ENCODE assay signal across 10 mouse cellular contexts in genomic region chr8:94997857-94998243, GRCm38 (mm10). TPM values are rescaled to one million over a fixed set of nuclear protein-coding genes. Genes with fewer than 3 reads are reported as not detected.
DNase-seq lines count a peak whose midpoint lies in the region; ATAC-seq lines count a peak whose summit lies in the region.
"Had no signal": no experiment of that assay in that cellular context is flagged by ENCODE, and none has a peak within 500 bp of the region (broad histone marks: within the 10 kb centered on the region; RNA-seq: fewer than 3 reads in every experiment).

No protein-coding gene starts in this region.

- H3K36me3 ChIP-seq in kidney, embryonic 15.5 days: no peaks in the 10 kb centered on the region
- no peaks in the 10 kb centered on the region for H3K36me3 ChIP-seq in embryonic facial prominence, embryonic 12.5 days
- H3K36me3 ChIP-seq in hindbrain, embryonic 12.5 days: peaks cover 5% of the 10 kb centered on the region; the same call in 1 of the 2 replicates
- no peaks in the 10 kb centered on the region for H3K36me3 ChIP-seq in midbrain, embryonic 16.5 days (ENCODE audit: control insufficient read depth, insufficient read depth, low read length)

- DNase-seq in kidney, adult 9 months: no peak
- DNase-seq in embryo, embryonic 9.5 days (ENCODE audit: extremely low spot score): no peak
- no peak for DNase-seq in layer of hippocampus, adult 8-10 months (ENCODE audit: low spot score in 2 of 2)
- DNase-seq in thymus, postnatal 4 days: no peak
- DNase-seq: cerebellum, adult 2 months had no signal

- H3K4me2 ChIP-seq in kidney, embryonic 15.5 days: no peak overlapping the region
- H3K4me2 ChIP-seq in embryonic facial prominence, embryonic 12.5 days (replicated peaks): peak overlapping the region; percentile 34; the same call in 1 of the 2 replicates
- H3K4me2 ChIP-seq in hindbrain, embryonic 12.5 days (replicated peaks): peak overlapping the region; percentile 77
- H3K4me2 ChIP-seq in midbrain, embryonic 16.5 days (ENCODE audit: low read length): peak overlapping the region; percentile 73

- no peaks in the 10 kb centered on the region for H3K27me3 ChIP-seq in kidney, embryonic 15.5 days
- no peaks in the 10 kb centered on the region for H3K27me3 ChIP-seq in embryonic facial prominence, embryonic 12.5 days
- H3K27me3 ChIP-seq in hindbrain, embryonic 12.5 days: no peaks in the 10 kb centered on the region
- H3K27me3 ChIP-seq in midbrain, embryonic 16.5 days (ENCODE audit: control insufficient read depth, insufficient read depth, low read depth, low read length): no peaks in the 10 kb centered on the region

- WGBS in kidney, embryonic 15.5 days: 74% methylated on average over 6 of the region's 6 CpGs
- 80% methylated on average over 6 of the region's 6 CpGs for WGBS in embryonic facial prominence, embryonic 12.5 days
- WGBS in hindbrain, embryonic 12.5 days: 70% methylated on average over 6 of the region's 6 CpGs
- 31% methylated on average over 6 of the region's 6 CpGs for WGBS in midbrain, embryonic 16.5 days

- peaks cover 75% of the 10 kb centered on the region for H3K4me1 ChIP-seq in kidney, embryonic 15.5 days
- H3K4me1 ChIP-seq in embryonic facial prominence, embryonic 12.5 days: peaks cover 22% of the 10 kb centered on the region
- peaks cover 71% of the 10 kb centered on the region for H3K4me1 ChIP-seq in hindbrain, embryonic 12.5 days
- H3K4me1 ChIP-seq in midbrain, embryonic 16.5 days (ENCODE audit: control insufficient read depth, insufficient read depth, low read length): peaks cover 62% of the 10 kb centered on the region

- 0 out of 2 replicates have a peak overlapping the region, but pooled peaks have one; percentile 74 for H3K27ac ChIP-seq in kidney, embryonic 15.5 days
- H3K27ac ChIP-seq in embryonic facial prominence, embryonic 12.5 days: no peak overlapping the region
- peak overlapping the region; percentile 96 for H3K27ac ChIP-seq in hindbrain, embryonic 12.5 days
- peak overlapping the region; percentile 95 for H3K27ac ChIP-seq in midbrain, embryonic 16.5 days (ENCODE audit: low read length)

- H3K4me3 ChIP-seq in kidney, embryonic 15.5 days (replicated peaks): no peak overlapping the region
- H3K4me3 ChIP-seq in embryonic facial prominence, embryonic 12.5 days: no peak overlapping the region
- H3K4me3 ChIP-seq in hindbrain, embryonic 12.5 days: peak overlapping the region; percentile 62
- H3K4me3 ChIP-seq in midbrain, embryonic 16.5 days (ENCODE audit: low read depth, low read length): peak overlapping the region; percentile 41
- H3K4me3 ChIP-seq: erythroblast, embryonic 14.5 days had no signal

- H3K9ac ChIP-seq in kidney, embryonic 15.5 days: no peak overlapping the region
- H3K9ac ChIP-seq in embryonic facial prominence, embryonic 12.5 days: no peak overlapping the region
- peak overlapping the region; percentile 93 for H3K9ac ChIP-seq in hindbrain, embryonic 12.5 days
- peak overlapping the region; percentile 83 for H3K9ac ChIP-seq in midbrain, embryonic 16.5 days (ENCODE audit: low read depth, low read length)

- H3K9me3 ChIP-seq in kidney, embryonic 15.5 days (replicated peaks): no peaks in the 10 kb centered on the region
- H3K9me3 ChIP-seq in embryonic facial prominence, embryonic 12.5 days: no peaks in the 10 kb centered on the region
- no peaks in the 10 kb centered on the region for H3K9me3 ChIP-seq in hindbrain, embryonic 12.5 days (replicated peaks)
- H3K9me3 ChIP-seq in midbrain, embryonic 16.5 days (replicated peaks; ENCODE audit: control insufficient read depth, low read length, poor library complexity, severe bottlenecking): no peaks in the 10 kb centered on the region

- no peak for ATAC-seq in kidney, embryonic 15.5 days (replicated peaks; ENCODE audit: low FRiP score)
- ATAC-seq in embryonic facial prominence, embryonic 12.5 days (ENCODE audit: insufficient number of reproducible peaks, insufficient read depth, low FRiP score, low TSS enrichment): no peak
- no peak for ATAC-seq in hindbrain, embryonic 12.5 days (ENCODE audit: low FRiP score)
- ATAC-seq in midbrain, embryonic 16.5 days: no peak

RNA-seq across cellular contexts. Expression of gene Adgrg3, which starts 19.6 kb away (rescaled TPM):
- polyA plus RNA-seq in kidney, embryonic 15.5 days (2015; fragmentation: Nextera tagmentation; extraction: Ambion mirVana): 4.8 TPM in 2 replicates
- polyA plus RNA-seq in embryonic facial prominence, embryonic 12.5 days (2016; fragmentation: Nextera tagmentation; extraction: Ambion mirVana): 2.9 and 3.9 TPM in 2 replicates
- 1.9 TPM in 2 replicates for polyA plus RNA-seq in hindbrain, embryonic 12.5 days (2016; fragmentation: Nextera tagmentation; extraction: Ambion mirVana)
- polyA plus RNA-seq in midbrain, embryonic 16.5 days (2015; fragmentation: Nextera tagmentation; extraction: Ambion mirVana): 0.56 and 0.64 TPM in 2 replicates
- under 1 TPM in 3 of 4 experiments, not detected in 1; 0.20 to 0.47 (median 0.27) TPM for total RNA-seq in layer of hippocampus, adult 8-10 months (2022)

RNA-seq across cellular contexts. Expression of gene Adgrg1, which starts 23.3 kb away (rescaled TPM):
- polyA plus RNA-seq in kidney, embryonic 15.5 days (2015; fragmentation: Nextera tagmentation; extraction: Ambion mirVana): 41.7 and 44.8 TPM in 2 replicates
- polyA plus RNA-seq in embryonic facial prominence, embryonic 12.5 days (2016; fragmentation: Nextera tagmentation; extraction: Ambion mirVana): 22.3 and 28.2 TPM in 2 replicates
- polyA plus RNA-seq in hindbrain, embryonic 12.5 days (2016; fragmentation: Nextera tagmentation; extraction: Ambion mirVana): 187 and 194 TPM in 2 replicates
- polyA plus RNA-seq in midbrain, embryonic 16.5 days (2015; fragmentation: Nextera tagmentation; extraction: Ambion mirVana): 147 and 153 TPM in 2 replicates
- total RNA-seq in layer of hippocampus, adult 8-10 months (2022): 10 to 100 TPM; 81.5 to 97.4 (median 90.2) TPM

RNA-seq across cellular contexts. Expression of gene Drc7, which starts 57.1 kb away (rescaled TPM):
- polyA plus RNA-seq in kidney, embryonic 15.5 days (2015; fragmentation: Nextera tagmentation; extraction: Ambion mirVana): not detected in 2 replicates
- polyA plus RNA-seq in embryonic facial prominence, embryonic 12.5 days (2016; fragmentation: Nextera tagmentation; extraction: Ambion mirVana): 0.17 TPM in 1 of 2 replicates, not detected in the other
- 1.3 and 2.3 TPM in 2 replicates for polyA plus RNA-seq in hindbrain, embryonic 12.5 days (2016; fragmentation: Nextera tagmentation; extraction: Ambion mirVana)
- polyA plus RNA-seq in midbrain, embryonic 16.5 days (2015; fragmentation: Nextera tagmentation; extraction: Ambion mirVana): 2.4 and 2.5 TPM in 2 replicates
- 1 to 10 TPM; 1.7 to 3.6 (median 1.8) TPM for total RNA-seq in layer of hippocampus, adult 8-10 months (2022)
- polyA plus RNA-seq: erythroblast, embryonic 14.5 days had no signal

Comparison
In these comparisons a context has a peak if more than half of its experiments do, and no peak if none do; other contexts are left out.
1. H3K4me3 ChIP-seq: peak in hindbrain, embryonic 12.5 days (single experiment) and midbrain, embryonic 16.5 days (single experiment); none in kidney, embryonic 15.5 days (single experiment) and embryonic facial prominence, embryonic 12.5 days (single experiment).
2. H3K9ac ChIP-seq: peak in hindbrain, embryonic 12.5 days (single experiment) and midbrain, embryonic 16.5 days (single experiment); none in kidney, embryonic 15.5 days (single experiment) and embryonic facial prominence, embryonic 12.5 days (single experiment).